Mouse (Mus musculus) midbrain, embryonic 16.5 days (tissue): Measurements from ENCODE around the gene Dcaf7. TPM values are rescaled to one million over a fixed set of nuclear protein-coding genes. Genes with fewer than 3 reads are reported as not detected.

Experiments
- ATAC-seq: fragments of 200-750 bp; cut with Nextera tagmentation; 2 replicates; pipeline ENCODE4 v1.8.0; 2017; ENCODE audit warnings: moderate TSS enrichment
- H3K27ac ChIP-seq: fragments of 300-500 bp; sonication (generic); 2 replicates; pipeline ENCODE4 v1.5.1; 2014; ENCODE audit warnings: mild to moderate bottlenecking, low read length, mixed read lengths
- H3K27me3 ChIP-seq: fragments of 300-500 bp; sonication (generic); 2 replicates; pipeline ENCODE4 v1.6.1; 2014; ENCODE audit warnings: low read depth, low read length, mixed read lengths; ENCODE audit not compliant: control insufficient read depth, insufficient read depth
- H3K36me3 ChIP-seq: fragments of 300-500 bp; sonication (generic); 2 replicates; pipeline ENCODE4 v1.6.1; 2014; ENCODE audit warnings: mild to moderate bottlenecking, low read length, moderate library complexity, mixed read lengths; ENCODE audit not compliant: control insufficient read depth, insufficient read depth
- H3K4me1 ChIP-seq: fragments of 300-500 bp; sonication (generic); 2 replicates; pipeline ENCODE4 v1.6.1; 2014; ENCODE audit warnings: mild to moderate bottlenecking, low read length, mixed read lengths; ENCODE audit not compliant: control insufficient read depth, insufficient read depth
- H3K4me2 ChIP-seq: fragments of 300-500 bp; sonication (generic); 2 replicates; pipeline ENCODE4 v1.6.1; 2014; ENCODE audit warnings: mild to moderate bottlenecking, low read length, mixed read lengths
- H3K4me3 ChIP-seq: fragments of 300-500 bp; sonication (generic); 2 replicates; pipeline ENCODE4 v1.5.1; 2014; ENCODE audit warnings: low read depth, mild to moderate bottlenecking, low read length, moderate library complexity, mixed read lengths
- H3K9ac ChIP-seq: fragments of 300-500 bp; sonication (generic); 2 replicates; pipeline ENCODE4 v1.6.1; 2014; ENCODE audit warnings: low read depth, low read length, mixed read lengths
- H3K9me3 ChIP-seq: fragments of 300-500 bp; sonication (generic); replicated peaks from 2 replicates; pipeline ENCODE4 v1.6.1; 2014; ENCODE audit warnings: mild to moderate bottlenecking, low read length, mixed read lengths; ENCODE audit not compliant: control insufficient read depth, poor library complexity, severe bottlenecking
- WGBS: fragments of 180-500 bp; shearing (Covaris S2); extraction: QIAGEN DNeasy Blood & Tissue Kit; methylation state at CpG from one replicate; pipeline ENCODE4 v1.1.7; 2014; 5-methylcytosine and 5-hydroxymethylcytosine counted together
- polyA plus RNA-seq: library from polyadenylated mRNA; unstranded; fragments of >200 nt; fragmentation: Nextera tagmentation; extraction: Ambion mirVana; gene quantifications from 2 replicates; pipeline ENCODE4 v1.2.1, GENCODE M21; 2015

Dcaf7 gene
- polyA plus RNA-seq, 1 experiment from 2014 or later: 187 TPM

DNA sequence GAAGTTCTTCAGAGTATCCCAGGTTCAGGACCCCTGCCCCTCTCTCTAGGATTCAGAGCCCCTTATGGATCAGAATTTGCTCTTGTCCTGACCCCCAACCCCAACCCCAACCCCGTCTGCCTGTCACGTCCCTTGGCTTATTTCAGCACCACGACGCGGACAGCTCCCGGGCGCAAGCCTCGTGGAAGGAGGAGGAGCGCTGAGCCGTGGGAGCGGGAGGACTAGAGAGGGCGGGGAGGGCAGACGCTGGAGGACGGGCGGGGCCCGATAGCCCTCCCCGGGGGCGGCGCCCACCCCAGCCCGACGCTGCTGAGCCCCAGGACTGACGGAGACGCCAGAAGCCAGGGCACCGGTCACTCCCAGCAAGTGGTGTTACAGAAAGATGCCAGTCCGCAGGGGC, 28.9 kb upstream of the Dcaf7 start, which contains the start of gene Kcnh6:
Gene Kcnh6 (plus strand): TSS at position 304 of the 400 bp plus-strand sequence.
- peak within 1 kb of the TSS; percentile 55 for H3K9ac ChIP-seq
- H3K36me3 ChIP-seq: no peaks in the 10 kb centered on the region
- peak within 1 kb of the TSS; percentile 53 for H3K4me2 ChIP-seq
- 0 out of 2 replicates have a peak, but pooled peaks have one; percentile 5 for ATAC-seq
- peak within 1 kb of the TSS; percentile 13; the same call in 1 of the 2 replicates for H3K4me3 ChIP-seq
- under 1% methylated on average over 23 of the region's 25 CpGs for WGBS
- peaks cover 2% of the 10 kb centered on the region; the same call in 1 of the 2 replicates for H3K27me3 ChIP-seq
- no peaks in the 10 kb centered on the region for H3K9me3 ChIP-seq
- no peaks in the 10 kb centered on the region for H3K4me1 ChIP-seq
- no peak within 1 kb of the TSS for H3K27ac ChIP-seq

- no peaks in the 10 kb centered on the region for H3K36me3 ChIP-seq
- no peak overlapping the region for H3K9ac ChIP-seq
- ATAC-seq: no peak
- H3K4me2 ChIP-seq: no peak overlapping the region
- no peak overlapping the region for H3K27ac ChIP-seq
- peaks cover 5% of the 10 kb centered on the region for H3K4me1 ChIP-seq
- no peak overlapping the region for H3K4me3 ChIP-seq
- 57% methylated on average over 7 of the region's 7 CpGs for WGBS
- no peaks in the 10 kb centered on the region for H3K9me3 ChIP-seq
- peaks cover 2% of the 10 kb centered on the region; the same call in 1 of the 2 replicates for H3K27me3 ChIP-seq
Measured at GRCm38 (mm10) chr11:106012711-106013110, 24.0 kb upstream of the Dcaf7 start.

DNA sequence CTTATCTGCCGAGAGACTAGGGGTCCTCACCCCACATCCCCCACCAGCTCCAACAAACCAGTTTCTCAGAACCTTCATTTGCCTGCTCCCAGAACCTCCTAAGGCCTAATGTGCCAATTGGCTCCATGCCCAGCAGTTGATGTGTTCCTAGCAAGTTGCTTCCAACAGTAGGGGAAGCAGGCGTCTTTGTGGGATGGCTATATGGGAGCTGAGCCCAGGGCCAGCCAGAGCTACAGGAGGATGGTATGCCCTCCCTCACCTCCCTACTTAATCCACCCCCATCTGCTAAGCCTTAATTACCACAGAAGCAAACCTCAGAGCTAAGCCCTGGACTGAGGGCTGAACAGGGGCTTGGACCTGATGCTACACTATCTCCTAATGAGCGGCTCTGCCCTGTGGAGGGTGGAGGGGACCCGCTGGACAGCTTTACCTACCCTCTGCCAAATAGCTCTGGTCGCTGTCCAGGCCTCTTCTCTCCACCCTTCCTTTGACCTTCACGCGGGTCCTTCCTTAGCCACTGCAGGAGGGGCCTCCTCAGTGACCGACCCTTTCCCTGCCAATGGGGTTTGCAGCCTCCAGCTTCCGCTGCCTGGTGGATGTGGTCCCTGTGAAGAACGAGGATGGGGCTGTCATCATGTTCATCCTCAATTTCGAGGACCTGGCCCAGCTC, 23.0 kb upstream of the Dcaf7 start:
- peak; percentile 64; the same call in 1 of the 2 replicates for ATAC-seq
- 63% methylated on average over 11 of the region's 11 CpGs for WGBS
- Histone ChIP-seq H3K4me3 (no peak overlapping the region), H3K4me2 (no peak overlapping the region), H3K27me3 (peaks cover under 1% of the 10 kb centered on the region; the same call in 1 of the 2 replicates), H3K36me3 (no peaks in the 10 kb centered on the region), H3K9ac (no peak overlapping the region), H3K9me3 (no peaks in the 10 kb centered on the region), H3K4me1 (peaks cover 5% of the 10 kb centered on the region), H3K27ac (no peak overlapping the region)

DNA sequence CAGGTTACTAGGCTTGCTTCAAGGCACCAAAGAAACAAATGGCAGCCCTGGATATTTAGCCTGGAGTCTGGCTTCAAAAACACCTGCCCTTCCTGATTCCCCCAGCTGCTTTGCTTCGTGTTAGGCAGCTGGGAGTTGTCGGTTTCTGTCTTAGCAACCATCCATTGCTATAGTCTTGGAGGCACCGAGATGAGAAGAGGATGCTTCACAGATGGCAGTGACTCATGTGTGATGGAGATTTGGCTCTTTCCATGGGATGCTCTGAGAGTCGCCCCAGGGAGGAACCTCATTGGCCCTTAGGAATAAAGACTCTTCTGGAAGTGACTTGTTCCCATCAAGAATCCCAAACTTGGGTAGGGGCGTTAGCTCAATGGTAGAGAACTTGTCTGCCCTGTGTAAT, 20.2 kb upstream of the Dcaf7 start:
- WGBS: 83% methylated on average over 5 of the region's 5 CpGs
- Histone ChIP-seq H3K4me1 (peaks cover 13% of the 10 kb centered on the region), H3K27me3 (no peaks in the 10 kb centered on the region), H3K9me3 (no peaks in the 10 kb centered on the region), H3K4me3 (no peak overlapping the region), H3K9ac (no peak overlapping the region), H3K27ac (no peak overlapping the region), H3K36me3 (no peaks in the 10 kb centered on the region), H3K4me2 (no peak overlapping the region)
- no peak for ATAC-seq

- no peaks in the 10 kb centered on the region for H3K9me3 ChIP-seq
- H3K9ac ChIP-seq: peak overlapping the region; percentile 77
- H3K4me2 ChIP-seq: peak overlapping the region; percentile 75
- WGBS: under 1% methylated on average over 50 of the region's 50 CpGs
- H3K4me1 ChIP-seq: peaks cover 8% of the 10 kb centered on the region
- H3K4me3 ChIP-seq: peak overlapping the region; percentile 57
- no peaks in the 10 kb centered on the region for H3K36me3 ChIP-seq
- ATAC-seq: peak; percentile 83
- peak overlapping the region; percentile 84 for H3K27ac ChIP-seq
- H3K27me3 ChIP-seq: no peaks in the 10 kb centered on the region
Measured at GRCm38 (mm10) chr11:106020051-106020763, 16.5 kb upstream of the Dcaf7 start.

- Histone ChIP-seq H3K9me3 (no peaks in the 10 kb centered on the region), H3K9ac (no peak overlapping the region), H3K4me2 (no peak overlapping the region), H3K27me3 (no peaks in the 10 kb centered on the region), H3K27ac (no peak overlapping the region), H3K36me3 (no peaks in the 10 kb centered on the region), H3K4me3 (no peak overlapping the region), H3K4me1 (peaks cover 6% of the 10 kb centered on the region)
- no peak for ATAC-seq
- 87% methylated on average over 3 of the region's 3 CpGs for WGBS
Measured at GRCm38 (mm10) chr11:106025774-106026173, 10.9 kb upstream of the Dcaf7 start.

- Histone ChIP-seq H3K27ac (no peak overlapping the region), H3K27me3 (no peaks in the 10 kb centered on the region), H3K4me3 (no peak overlapping the region), H3K4me1 (no peaks in the 10 kb centered on the region), H3K9me3 (no peaks in the 10 kb centered on the region), H3K36me3 (no peaks in the 10 kb centered on the region), H3K4me2 (no peak overlapping the region), H3K9ac (no peak overlapping the region)
- peak; percentile 8; the same call in 1 of the 2 replicates for ATAC-seq
- WGBS: 46% methylated on average over 10 of the region's 11 CpGs
Measured at GRCm38 (mm10) chr11:106026465-106027151, 10.1 kb upstream of the Dcaf7 start.

DNA sequence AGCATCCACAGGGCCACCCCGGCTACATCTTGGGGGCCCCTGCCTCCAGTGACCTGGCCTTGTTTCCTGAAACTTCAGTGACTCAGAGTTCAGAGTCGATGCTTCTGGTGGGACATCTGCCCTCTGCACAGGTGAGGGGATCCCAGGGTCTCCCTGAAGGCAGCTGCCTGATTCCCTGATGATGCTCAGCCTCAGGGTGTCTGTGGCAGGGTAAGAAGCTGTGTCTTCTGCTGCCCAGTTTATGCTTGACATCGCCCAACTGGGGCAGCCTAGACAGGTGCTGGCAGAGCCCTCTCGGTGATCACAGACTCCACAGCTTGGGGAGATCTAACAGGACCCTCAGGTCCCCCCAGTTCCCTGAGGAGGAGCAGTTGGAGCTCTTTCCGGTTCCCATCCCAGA, 9.1 kb upstream of the Dcaf7 start:
- Histone ChIP-seq H3K4me2 (no peak overlapping the region), H3K4me3 (no peak overlapping the region), H3K4me1 (no peaks in the 10 kb centered on the region), H3K9ac (no peak overlapping the region), H3K27ac (no peak overlapping the region), H3K27me3 (no peaks in the 10 kb centered on the region), H3K9me3 (no peaks in the 10 kb centered on the region), H3K36me3 (no peaks in the 10 kb centered on the region)
- whole genome bisulfite sequencing: 97% methylated on average over 5 of the region's 5 CpGs
- ATAC-seq: 0 out of 2 replicates have a peak, but pooled peaks have one; percentile 32
